Mouse (Mus musculus) urinary bladder, postnatal 4 days (tissue): ENCODE data around the gene Tlr5.

ENCODE experiments used
- DNase-seq, 2 experiments: peaks; one replicate each; pipeline ENCODE4 v3.0.0; 2021 to 2022; ENCODE audit warnings: low spot score in 2 of 2

The Tlr5 gene

DNA sequence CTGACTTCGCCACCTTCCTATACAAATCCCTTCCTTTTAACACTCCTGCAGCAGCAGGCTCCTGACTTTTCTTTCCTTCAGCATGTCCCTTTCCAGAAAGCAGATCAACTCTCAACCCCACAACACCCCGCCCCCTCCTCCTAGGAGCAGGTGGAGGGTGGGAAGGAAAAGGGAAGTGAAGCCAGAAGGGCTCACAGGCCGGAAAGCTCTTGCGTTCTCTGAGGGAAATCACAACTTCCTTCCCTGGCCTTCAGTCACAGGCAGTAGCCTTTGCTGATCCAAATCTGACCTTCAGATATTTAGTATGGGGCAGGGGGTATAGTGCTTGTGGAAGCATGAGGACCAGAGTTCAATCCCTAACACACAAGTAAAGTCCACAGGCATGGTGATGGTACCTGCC is 921 bp upstream of the Tlr5 start:
- no peak for DNase-seq

DNA sequence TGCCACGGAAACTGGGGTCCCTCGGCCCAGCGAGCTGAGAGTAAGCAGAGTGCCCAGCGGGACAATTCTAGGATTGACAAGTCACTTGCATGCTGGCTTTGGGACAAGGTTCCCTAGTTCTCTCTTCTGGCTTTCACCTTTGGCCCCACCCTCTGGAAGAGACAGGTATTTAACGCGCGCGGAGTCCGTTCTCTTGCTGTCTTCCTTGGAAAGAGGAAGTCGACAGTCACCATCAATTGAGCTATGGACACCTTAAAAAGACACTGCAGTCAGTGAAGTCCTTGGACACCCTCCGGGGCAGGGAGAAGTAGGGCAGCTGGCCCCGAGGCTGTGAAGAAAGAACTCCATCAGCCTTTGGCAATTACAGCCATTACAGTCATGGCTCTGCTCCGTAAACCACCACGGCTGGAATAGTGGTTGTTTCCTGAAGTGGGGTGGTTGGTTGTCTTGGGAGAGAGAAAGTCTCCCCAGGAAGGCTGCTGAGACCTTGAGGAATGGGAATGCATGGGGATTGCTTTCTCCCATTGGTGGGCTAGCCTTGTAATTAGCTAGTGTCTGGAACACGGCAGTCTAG is 546 bp downstream of the Tlr5 start:
- DNase-seq, result no peak

DNA sequence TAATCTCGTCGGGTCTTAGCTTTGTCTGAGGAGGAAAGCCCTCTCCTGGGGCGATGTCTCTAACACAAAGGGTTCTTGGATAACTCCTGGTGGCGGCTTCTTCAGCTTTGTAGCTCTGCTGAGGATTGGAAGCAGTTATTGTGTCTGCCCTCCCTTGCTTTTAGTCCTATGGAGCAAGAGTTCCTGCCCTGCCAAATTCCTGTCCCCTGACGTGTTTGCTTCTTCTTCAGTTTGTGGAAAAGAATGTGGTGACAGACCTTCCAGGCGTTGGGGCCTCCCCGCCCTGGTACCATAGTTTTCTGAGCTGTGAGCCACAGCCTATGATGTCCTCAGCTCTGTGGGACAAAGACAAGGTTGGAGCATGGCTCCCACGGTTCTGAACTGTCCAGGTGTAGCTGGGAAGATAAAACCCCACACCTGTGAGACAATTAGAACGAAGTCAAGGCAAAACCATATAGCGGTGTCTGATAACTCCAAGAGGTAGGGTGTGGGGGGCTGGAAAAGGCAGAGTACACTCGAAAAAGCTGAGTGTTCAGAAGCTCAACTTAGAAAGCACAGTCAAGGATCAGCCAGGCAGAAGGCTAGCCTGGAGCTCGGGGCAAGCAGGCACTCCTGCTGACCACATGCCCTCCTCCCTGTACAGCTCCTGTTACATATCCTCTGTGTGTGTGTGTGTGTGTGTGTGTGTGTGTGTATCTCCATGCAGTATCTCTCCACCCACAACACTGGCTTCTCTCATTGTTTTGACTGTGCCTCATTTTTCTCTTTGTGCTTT is 1.8 kb downstream of the Tlr5 start:
- DNase-seq, result no peak

DNA sequence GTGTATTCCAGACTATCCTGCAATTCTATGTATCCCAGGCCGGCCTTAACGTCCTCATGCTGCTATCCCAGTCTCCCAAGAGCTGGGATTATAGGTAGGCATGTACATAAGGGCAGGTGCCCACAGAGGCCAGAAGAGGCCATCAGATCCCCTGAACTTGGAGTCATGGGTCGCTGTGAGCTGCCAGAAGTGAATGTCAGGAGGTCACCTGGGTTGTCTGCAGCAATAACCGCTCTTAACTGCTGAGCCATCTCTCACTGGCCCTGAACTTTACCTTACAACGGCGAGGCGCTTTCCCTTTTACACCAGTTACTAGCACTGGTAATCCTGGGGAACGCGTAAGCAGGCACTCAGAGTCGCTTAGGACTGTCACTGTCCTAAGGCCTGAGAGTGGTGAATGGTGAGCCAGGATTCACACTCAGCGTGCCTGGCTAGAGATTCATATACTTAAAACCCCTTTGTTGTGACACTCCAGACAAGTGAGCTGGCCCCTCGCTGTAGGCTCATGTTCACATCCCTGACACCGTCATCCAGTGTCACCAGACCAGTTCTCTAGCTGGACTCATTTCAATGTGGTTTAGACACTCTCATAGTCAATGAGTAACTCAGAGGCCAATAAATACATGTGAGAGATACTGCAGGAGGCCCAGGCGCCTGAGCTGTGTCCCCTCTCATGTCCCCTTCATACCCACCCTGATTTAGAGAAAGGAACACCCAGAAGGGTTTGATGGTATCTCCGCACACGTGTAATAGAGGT is 2.6 kb downstream of the Tlr5 start:
- no peak for DNase-seq

DNA sequence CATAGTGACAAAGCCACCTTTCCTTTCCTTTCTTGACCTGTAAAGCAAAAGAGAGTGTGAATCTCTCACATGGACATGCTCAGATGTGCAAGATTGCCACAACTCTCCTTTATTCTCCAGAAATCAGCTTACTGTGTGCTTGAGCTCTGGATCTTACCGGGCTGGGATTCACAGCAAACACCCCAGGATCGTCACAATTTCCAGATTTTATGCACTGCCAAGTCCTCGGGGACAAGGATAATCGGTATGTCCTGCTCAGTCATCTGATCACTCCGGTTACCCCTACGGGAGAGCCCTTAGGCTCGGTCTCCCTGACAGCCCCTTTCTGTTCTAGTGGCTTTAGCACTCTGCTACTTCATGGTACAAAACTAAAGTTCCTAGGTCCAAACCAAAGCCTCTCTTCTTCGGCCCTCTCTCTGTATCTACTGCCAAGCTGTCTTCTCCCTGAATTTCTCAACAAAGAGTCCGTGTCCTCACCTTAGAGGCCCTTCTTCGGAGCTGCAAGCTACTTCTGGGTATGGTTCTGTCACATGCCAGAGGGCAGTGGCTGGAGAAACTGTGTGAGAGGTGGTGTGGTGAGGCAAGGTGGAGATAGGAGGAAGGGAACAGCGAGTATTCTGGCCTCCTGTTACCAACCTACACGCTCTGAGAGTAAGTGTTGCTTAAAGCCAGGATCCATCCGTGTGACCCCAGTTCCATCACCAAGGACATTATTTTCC is 3.4 kb downstream of the Tlr5 start:
- no peak for DNase-seq

- no peak for DNase-seq
These were observed 4.2 kb downstream of the Tlr5 start for GRCm38 (mm10) chr1:182958824-182959223.

DNA sequence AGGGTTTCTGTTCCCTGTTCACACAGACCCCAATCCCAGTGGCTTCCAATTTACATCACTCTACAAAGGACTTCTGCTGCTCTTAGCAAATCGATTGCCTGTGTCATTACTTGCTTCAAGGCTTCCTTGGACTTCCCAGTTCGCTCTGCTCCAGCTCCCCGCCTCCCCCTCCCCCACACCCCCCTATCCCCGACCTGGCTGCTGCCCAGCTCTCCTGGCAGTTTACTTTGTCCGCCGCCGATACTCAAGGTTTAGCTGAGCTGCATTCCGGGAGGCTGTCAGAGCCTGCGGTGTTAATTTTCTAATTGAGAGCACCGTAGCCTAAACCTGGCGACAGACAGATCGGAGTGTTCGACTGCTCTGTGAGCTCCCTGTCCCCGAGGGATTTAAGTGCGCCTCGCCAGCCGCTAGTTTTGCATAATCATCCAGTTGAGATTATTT is 4.7 kb downstream of the Tlr5 start:
- DNase-seq, result no peak

- peak; percentile 74 to 89 for DNase-seq
These were observed 5.3 kb downstream of the Tlr5 start for GRCm38 (mm10) chr1:182959811-182960455.

DNA sequence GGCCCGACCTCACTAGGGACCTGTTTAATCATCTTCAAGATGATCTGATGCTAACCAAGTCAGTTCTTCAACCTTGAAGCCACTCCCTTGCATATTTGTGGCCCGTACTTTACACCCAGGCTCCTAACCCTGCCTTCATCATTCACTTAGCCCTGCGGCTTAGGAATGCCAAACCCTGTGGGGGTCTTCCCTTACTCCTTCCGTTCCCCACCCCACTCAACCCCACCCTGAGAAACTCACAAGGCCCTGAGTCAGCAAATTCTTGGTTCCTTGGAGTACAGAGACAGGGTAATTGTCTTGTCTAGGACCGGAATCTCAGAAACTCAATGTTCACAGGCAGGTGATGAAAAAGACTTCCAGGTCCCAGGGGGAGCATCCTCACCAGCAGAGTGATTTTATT is 6.5 kb downstream of the Tlr5 start:
- DNase-seq, result no peak

DNA sequence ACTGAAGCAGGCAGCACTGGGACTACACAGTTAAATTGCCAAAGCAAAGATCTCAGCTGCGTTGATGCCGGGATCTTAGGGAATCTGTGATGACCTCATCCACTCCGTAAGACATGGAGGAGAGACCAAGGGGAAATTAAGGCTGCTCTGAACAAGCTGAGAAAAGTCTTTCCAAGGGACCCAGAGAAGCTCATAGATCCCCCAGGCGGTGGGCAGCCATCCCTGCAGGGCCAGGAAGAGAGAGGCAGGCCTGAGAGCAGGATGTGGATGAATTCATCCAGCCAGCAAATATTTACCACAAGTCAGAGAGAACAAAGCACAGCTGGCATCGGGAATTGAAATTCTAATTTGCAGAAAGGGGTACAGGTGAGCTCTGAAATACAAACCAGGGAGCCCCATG is 8.7 kb downstream of the Tlr5 start:
- no peak for DNase-seq

GRCm38 (mm10) chr1:182964855-182965466 is 10.4 kb downstream of the Tlr5 start:
- DNase-seq, result no peak

DNA sequence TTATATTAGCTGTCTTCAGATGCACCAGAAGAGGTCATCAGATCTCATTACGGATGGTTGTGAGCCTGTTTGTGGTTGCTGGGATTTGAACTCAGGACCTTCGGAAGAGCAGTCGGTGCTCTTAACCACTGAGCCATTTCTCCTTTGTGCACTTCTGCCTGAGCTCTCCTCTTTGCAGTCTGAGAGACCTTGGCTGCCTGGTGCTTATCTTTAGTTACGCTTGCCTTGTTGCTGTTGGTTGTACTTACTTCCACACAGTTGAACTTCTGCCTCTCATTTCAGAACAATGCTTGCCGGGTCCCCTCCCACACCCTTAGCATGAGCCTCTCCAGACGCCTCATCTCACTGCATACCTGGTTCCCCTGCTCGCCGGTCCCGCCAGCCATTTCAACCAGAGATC is 14.1 kb downstream of the Tlr5 start:
- DNase-seq, result no peak

- no peak for DNase-seq
These were observed 17.7 kb downstream of the Tlr5 start for GRCm38 (mm10) chr1:182972240-182972639.

DNA sequence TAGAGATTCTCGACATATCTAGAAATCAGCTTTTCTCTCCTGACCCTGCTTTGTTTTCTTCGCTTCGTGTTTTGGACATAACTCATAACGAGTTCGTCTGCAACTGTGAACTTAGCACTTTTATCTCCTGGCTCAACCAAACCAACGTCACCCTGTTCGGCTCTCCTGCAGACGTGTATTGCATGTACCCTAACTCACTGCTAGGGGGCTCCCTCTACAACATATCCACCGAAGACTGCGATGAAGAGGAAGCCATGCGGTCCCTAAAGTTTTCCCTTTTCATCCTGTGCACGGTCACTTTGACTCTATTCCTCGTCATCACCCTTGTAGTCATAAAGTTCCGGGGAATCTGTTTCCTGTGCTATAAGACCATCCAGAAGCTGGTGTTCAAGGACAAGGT is 20.2 kb downstream of the Tlr5 start:
- no peak for DNase-seq

GRCm38 (mm10) chr1:182980702-182981101 is 26.1 kb downstream of the Tlr5 start:
- no peak for DNase-seq

- peak; percentile 86 to 92 for DNase-seq
These were observed 28.4 kb downstream of the Tlr5 start for GRCm38 (mm10) chr1:182982995-182983394.

DNA sequence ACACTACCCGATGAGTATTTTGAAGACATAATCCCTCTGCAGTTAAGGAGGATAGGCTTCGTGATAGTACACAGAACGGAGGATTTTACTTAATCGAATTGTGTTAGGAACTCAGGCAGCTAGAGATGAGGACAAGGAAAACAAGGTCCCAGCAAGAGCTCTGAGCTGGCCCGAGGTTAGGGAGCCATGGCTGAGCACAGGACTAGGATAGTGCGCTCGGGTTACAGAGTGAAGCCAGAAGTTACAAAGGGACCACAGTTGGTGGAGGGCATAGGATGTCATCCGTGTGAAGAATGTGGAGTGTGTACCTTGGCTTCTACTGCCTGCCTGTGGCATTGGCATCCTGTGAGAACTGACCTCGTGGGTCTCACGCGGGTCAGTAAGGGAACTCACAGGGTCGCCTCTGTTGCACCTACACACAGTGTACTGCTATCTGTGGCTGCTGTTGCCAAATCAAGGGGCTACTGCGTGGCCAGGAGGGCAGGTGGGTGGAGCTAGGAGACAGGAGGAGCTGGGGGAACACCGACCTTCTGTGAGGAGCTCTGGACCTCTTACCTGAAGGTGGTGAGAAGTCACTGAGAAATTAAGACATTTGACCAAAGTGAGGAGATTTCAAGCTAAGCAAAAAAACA is 29.0 kb downstream of the Tlr5 start:
- no peak for DNase-seq

DNA sequence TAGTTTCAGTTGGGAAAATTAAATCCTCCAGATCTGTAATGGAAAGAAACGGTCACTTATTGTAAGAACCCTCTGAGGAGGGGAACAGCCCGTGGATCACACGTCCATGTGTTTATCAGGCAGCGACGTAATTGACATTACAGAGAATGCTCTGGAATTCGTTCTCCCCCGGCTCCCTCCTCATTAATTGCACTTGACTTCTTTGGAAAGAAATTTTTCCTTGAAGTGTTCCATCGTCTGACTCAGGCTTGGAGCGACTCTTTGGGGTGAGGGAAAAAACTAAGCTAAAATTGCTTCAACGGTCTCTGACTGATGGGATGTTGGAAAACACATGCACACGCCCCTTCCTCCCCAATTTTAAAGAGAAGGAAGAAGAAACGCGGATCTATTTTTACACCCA is 31.7 kb downstream of the Tlr5 start:
- DNase-seq, result no peak

DNA sequence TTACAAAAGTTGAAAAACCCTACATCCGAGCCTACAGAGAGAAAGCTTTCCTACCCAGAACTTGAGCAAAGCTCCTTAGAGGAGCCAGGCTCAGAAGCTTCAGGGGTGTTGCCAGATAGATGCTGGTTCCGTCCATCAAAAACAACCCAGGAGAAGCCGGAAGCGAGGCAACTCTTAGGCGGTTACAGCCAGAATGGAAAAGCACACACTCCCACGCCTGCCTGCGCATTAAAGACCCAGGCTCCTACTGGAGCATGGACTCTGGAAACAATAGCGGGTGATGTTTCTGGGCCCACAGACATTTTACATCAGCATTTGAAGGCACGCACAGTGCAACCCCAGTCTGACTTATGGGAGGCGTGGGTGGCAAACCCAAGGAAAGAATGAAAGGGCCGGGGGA is 32.2 kb downstream of the Tlr5 start:
- no peak for DNase-seq

GRCm38 (mm10) chr1:182987801-182988200 is 33.2 kb downstream of the Tlr5 start:
- no peak for DNase-seq

DNA sequence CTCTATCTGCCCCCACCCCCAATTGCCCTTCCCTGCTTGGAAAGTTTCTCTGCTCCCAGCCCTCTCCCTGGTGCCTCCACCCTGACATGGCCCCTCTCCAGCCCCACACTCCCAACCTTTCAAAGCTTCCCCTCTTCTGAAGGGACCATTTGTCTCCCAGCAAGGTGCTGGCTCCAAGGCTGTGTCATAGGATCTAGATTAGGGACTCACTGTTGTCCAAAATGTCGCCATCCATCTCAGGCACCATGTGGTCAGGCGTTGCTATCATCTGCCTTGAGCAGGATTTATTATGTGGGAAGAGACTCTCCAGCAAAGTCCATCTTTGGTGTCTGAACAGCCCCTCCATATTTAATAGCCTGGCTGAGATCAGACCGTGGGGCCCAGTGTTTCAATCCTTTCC is 34.1 kb downstream of the Tlr5 start:
- no peak for DNase-seq
